Mouse (Mus musculus) E14TG2a.4 (cell line): Measurements from ENCODE around the gene Cxcr5.

Experiments used
- CTCF ChIP-seq: conservative IDR thresholded peaks from 2 replicates; pipeline ENCODE4 v1.5.1; 2014; ENCODE audit warnings: low read length
- POU5F1 ChIP-seq: IDR thresholded peaks from 2 replicates; pipeline ENCODE4 v1.6.1; 2014; ENCODE audit warnings: low read length, borderline replicate concordance

DNA sequence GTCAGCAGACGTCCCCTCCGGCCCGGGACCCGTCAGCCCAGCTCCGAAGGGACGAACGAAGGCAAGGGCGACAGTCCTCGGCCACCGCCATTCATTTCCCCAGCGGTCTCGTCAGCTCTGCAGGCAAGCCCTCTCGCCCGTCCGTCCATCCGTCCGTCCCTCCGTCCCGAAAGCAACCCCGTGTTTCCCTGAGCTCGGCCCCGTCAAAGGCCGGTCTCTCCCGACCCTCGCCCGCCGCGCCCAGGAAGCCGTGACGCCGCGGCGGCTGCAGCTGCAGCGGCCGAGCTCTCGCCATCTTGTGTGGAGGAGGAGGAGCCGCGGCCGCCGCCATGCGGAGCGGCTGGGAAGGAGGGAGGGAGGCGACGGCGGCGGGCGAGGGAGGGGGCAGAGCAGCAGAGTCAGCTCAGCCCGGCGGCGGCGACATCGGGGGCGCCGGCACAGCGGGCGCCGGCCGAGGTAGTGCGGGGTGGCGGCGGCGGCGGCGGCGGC lies 42.7 kb upstream of the Cxcr5 start:
- no peak for TF ChIP-seq CTCF
- no peak for TF ChIP-seq POU5F1
